Mouse (Mus musculus) C2C12 (cell line): ENCODE results near the gene Gsg1l.

Experiments used
- CTCF ChIP-seq: IDR thresholded peaks from one replicate; pipeline ENCODE4 v1.5.1; 2011; ENCODE audit not compliant: control insufficient read depth, insufficient read depth, insufficient read length
- MAX ChIP-seq: IDR thresholded peaks from one replicate; pipeline ENCODE4 v1.6.1; 2011; ENCODE audit warnings: mild to moderate bottlenecking, control low read depth
- MYOD1 ChIP-seq: IDR thresholded peaks from one replicate; pipeline ENCODE4 v1.6.1; 2011; ENCODE audit warnings: low read depth; ENCODE audit not compliant: control insufficient read depth, insufficient read length

DNA sequence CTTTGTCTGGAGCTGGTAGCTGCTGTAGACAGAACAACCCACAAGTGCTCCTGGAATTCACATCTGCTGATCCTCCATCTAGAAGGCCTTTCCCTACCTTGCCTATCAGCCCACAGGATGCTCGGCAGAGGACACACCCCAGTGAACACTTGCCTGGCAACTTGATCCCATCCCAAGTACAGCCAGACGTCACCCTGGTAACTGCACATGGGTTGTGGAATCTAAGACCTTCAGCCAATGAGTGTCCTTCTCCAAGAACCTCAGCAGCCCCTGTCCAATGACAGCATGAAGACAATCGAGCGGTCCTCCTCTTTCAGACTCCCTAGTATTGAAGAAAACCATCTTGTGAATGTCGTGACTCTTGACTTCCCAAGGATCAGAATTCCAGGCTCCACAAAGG lies 80.5 kb downstream of the Gsg1l start:
- TF ChIP-seq CTCF (no peak), MAX (no peak), MYOD1 (no peak)
